Mouse (Mus musculus): ENCODE data around the gene Ly6g6c. TPM values are rescaled to one million over a fixed set of nuclear protein-coding genes. Genes with fewer than 3 reads are reported as not detected.

Ly6g6c gene
- polyA plus RNA-seq, 1 experiment from 2014 or later, result not detected

GRCm38 (mm10) chr17:35092403-35093198, 27.4 kb downstream of the Ly6g6c start:
- no peak for ATAC-seq
- 90% methylated on average over 14 of the region's 14 CpGs for WGBS
- H3K4me3 ChIP-seq (ENCODE audit: low read depth, low read length), result no peak overlapping the region
- no peak for DNase-seq (ENCODE audit: low spot score)
- H3K9ac ChIP-seq (ENCODE audit: low read length), result no peak overlapping the region
- H3K9me3 ChIP-seq (replicated peaks; ENCODE audit: control insufficient read depth, low read length), result no peaks in the 10 kb centered on the region
- H3K4me2 ChIP-seq (ENCODE audit: low read length), result no peak overlapping the region
- H3K4me1 ChIP-seq (ENCODE audit: control insufficient read depth, insufficient read depth, low read length), result peaks cover 6% of the 10 kb centered on the region
- no peaks in the 10 kb centered on the region for H3K27me3 ChIP-seq (replicated peaks; ENCODE audit: control insufficient read depth, insufficient read depth, low read length)
- peaks cover 51% of the 10 kb centered on the region for H3K36me3 ChIP-seq (ENCODE audit: control insufficient read depth, insufficient read depth, low read length)
- no peak overlapping the region for H3K27ac ChIP-seq (ENCODE audit: low read depth, low read length)

GRCm38 (mm10) chr17:35094475-35095365, 29.5 kb downstream of the Ly6g6c start:
- Histone ChIP-seq H3K4me3 (ENCODE audit: low read depth, low read length) (no peak overlapping the region), H3K27ac (ENCODE audit: low read depth, low read length) (no peak overlapping the region), H3K36me3 (ENCODE audit: control insufficient read depth, insufficient read depth, low read length) (peaks cover 70% of the 10 kb centered on the region), H3K4me1 (ENCODE audit: control insufficient read depth, insufficient read depth, low read length) (peaks cover 6% of the 10 kb centered on the region), H3K9ac (ENCODE audit: low read length) (no peak overlapping the region), H3K9me3 (replicated peaks; ENCODE audit: control insufficient read depth, low read length) (no peaks in the 10 kb centered on the region), H3K27me3 (replicated peaks; ENCODE audit: control insufficient read depth, insufficient read depth, low read length) (no peaks in the 10 kb centered on the region), H3K4me2 (ENCODE audit: low read length) (no peak overlapping the region)
- ATAC-seq (no peak), DNase-seq (ENCODE audit: low spot score) (no peak)
- 93% methylated on average over 15 of the region's 15 CpGs for WGBS

DNA sequence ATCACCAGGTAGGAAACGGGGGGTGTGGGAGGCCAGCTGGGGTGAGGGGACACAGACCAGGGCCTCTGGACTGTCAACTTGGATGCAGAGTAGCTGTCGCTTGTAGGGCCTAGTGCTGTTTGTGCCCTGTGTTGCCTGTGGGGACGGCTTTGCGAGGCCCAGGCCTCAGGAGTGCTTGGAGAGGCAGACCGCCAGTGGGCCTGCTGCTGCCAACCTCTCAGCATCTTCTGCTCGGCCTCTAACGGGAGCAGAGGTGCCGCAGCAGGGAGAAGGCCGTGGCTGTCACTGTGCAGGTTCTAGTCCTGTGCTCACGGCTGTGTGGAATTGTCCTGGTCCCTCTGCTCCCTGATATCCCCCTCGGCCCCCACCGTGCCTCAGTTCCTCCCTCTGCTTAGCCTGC, 31.4 kb downstream of the Ly6g6c start:
- Histone ChIP-seq H3K27ac (ENCODE audit: low read depth, low read length) (no peak overlapping the region), H3K36me3 (ENCODE audit: control insufficient read depth, insufficient read depth, low read length) (peaks cover 85% of the 10 kb centered on the region), H3K4me3 (ENCODE audit: low read depth, low read length) (no peak overlapping the region), H3K4me2 (ENCODE audit: low read length) (no peak overlapping the region), H3K9me3 (replicated peaks; ENCODE audit: control insufficient read depth, low read length) (no peaks in the 10 kb centered on the region), H3K4me1 (ENCODE audit: control insufficient read depth, insufficient read depth, low read length) (no peaks in the 10 kb centered on the region), H3K27me3 (replicated peaks; ENCODE audit: control insufficient read depth, insufficient read depth, low read length) (no peaks in the 10 kb centered on the region), H3K9ac (ENCODE audit: low read length) (no peak overlapping the region)
- 85% methylated on average over 12 of the region's 12 CpGs for WGBS
- ATAC-seq, result no peak
- no peak for DNase-seq (ENCODE audit: low spot score)

DNA sequence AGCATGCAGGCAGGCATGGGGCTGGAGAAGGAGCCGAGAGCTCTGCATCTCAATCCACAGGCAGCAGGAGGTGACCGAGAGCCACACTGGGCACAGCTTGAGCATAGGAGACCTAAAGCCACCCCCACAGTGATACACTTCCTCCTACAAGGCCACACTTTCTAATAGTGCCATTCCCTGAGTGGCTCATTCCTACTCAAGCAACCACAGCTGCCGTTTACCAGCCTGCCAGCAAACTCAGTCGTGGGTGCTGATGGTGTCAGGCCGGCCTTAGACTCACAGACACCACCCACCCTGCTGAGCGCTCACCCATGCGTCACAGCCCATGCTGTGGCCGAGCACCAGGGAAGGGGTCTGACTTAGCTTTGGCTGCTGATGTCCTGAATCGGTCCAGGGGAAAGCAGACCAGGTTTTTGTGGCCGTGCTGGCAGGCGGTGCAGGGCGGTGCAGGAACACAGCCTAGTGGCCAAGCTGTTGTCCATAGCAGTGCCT, 32.0 kb downstream of the Ly6g6c start:
- Histone ChIP-seq H3K4me3 (ENCODE audit: low read depth, low read length) (no peak overlapping the region), H3K4me1 (ENCODE audit: control insufficient read depth, insufficient read depth, low read length) (no peaks in the 10 kb centered on the region), H3K36me3 (ENCODE audit: control insufficient read depth, insufficient read depth, low read length) (peaks cover 88% of the 10 kb centered on the region), H3K9ac (ENCODE audit: low read length) (no peak overlapping the region), H3K9me3 (replicated peaks; ENCODE audit: control insufficient read depth, low read length) (no peaks in the 10 kb centered on the region), H3K27ac (ENCODE audit: low read depth, low read length) (no peak overlapping the region), H3K4me2 (ENCODE audit: low read length) (no peak overlapping the region), H3K27me3 (replicated peaks; ENCODE audit: control insufficient read depth, insufficient read depth, low read length) (no peaks in the 10 kb centered on the region)
- DNase-seq (ENCODE audit: low spot score) (no peak), ATAC-seq (no peak)
- WGBS, result 78% methylated on average over 12 of the region's 12 CpGs

DNA sequence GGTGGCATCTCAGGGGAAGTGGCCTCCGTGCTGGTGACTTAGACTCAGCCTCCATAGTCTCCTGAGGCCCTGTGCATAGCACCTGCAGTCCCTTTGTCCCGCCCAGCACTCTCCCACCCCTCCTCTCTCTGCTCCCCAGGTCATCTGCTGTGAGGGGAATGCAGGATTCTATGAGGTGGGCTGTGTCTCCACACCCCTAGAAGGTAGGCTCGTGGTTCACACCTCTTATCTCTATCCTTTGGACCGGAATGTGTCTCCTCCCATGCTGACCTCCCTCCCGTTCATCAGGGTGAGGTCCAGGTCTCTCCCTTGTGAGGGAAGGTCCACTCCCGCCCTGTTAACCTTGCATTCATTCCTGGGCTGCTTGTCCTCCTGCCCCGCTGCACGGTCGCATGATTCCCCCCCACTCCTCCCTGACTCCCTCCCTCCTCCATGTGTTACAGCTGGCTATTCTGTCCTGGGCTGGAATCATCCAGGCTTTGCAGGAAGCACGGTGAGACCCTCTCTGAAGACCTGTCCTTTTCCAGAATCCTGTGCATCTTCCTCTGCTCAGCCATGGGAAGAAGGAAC, 35.1 kb downstream of the Ly6g6c start:
- Histone ChIP-seq H3K36me3 (ENCODE audit: control insufficient read depth, insufficient read depth, low read length) (peaks cover 83% of the 10 kb centered on the region), H3K4me1 (ENCODE audit: control insufficient read depth, insufficient read depth, low read length) (no peaks in the 10 kb centered on the region), H3K4me3 (ENCODE audit: low read depth, low read length) (no peak overlapping the region), H3K9ac (ENCODE audit: low read length) (no peak overlapping the region), H3K27me3 (replicated peaks; ENCODE audit: control insufficient read depth, insufficient read depth, low read length) (no peaks in the 10 kb centered on the region), H3K27ac (ENCODE audit: low read depth, low read length) (no peak overlapping the region), H3K4me2 (ENCODE audit: low read length) (no peak overlapping the region), H3K9me3 (replicated peaks; ENCODE audit: control insufficient read depth, low read length) (no peaks in the 10 kb centered on the region)
- no peak for DNase-seq (ENCODE audit: low spot score)
- 75% methylated on average over 10 of the region's 10 CpGs for WGBS
- ATAC-seq, result no peak

DNA sequence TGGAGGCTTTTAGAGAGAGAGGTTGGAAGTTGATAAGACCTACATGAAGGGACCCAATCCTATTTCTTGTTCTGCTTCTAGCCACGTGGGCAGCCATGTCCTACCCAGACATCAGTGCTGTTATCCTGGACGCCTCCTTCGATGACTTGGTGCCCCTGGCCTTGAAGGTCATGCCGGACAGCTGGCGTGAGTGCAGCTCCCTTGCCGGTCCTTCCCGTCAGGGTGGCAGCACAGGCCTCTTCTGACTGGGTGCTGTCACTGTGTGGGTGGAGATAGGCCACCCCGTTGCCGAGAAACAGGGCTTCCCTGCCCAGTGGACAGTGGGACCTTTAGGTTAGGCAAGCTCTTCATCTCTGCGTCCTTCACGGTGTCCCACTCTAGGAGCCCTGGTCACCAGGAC, 36.0 kb downstream of the Ly6g6c start:
- Histone ChIP-seq H3K27ac (ENCODE audit: low read depth, low read length) (no peak overlapping the region), H3K4me2 (ENCODE audit: low read length) (no peak overlapping the region), H3K36me3 (ENCODE audit: control insufficient read depth, insufficient read depth, low read length) (peaks cover 80% of the 10 kb centered on the region), H3K27me3 (replicated peaks; ENCODE audit: control insufficient read depth, insufficient read depth, low read length) (no peaks in the 10 kb centered on the region), H3K4me1 (ENCODE audit: control insufficient read depth, insufficient read depth, low read length) (no peaks in the 10 kb centered on the region), H3K4me3 (ENCODE audit: low read depth, low read length) (no peak overlapping the region), H3K9ac (ENCODE audit: low read length) (no peak overlapping the region), H3K9me3 (replicated peaks; ENCODE audit: control insufficient read depth, low read length) (no peaks in the 10 kb centered on the region)
- ATAC-seq (no peak), DNase-seq (ENCODE audit: low spot score) (no peak)
- WGBS, result 93% methylated on average over 11 of the region's 11 CpGs

DNA sequence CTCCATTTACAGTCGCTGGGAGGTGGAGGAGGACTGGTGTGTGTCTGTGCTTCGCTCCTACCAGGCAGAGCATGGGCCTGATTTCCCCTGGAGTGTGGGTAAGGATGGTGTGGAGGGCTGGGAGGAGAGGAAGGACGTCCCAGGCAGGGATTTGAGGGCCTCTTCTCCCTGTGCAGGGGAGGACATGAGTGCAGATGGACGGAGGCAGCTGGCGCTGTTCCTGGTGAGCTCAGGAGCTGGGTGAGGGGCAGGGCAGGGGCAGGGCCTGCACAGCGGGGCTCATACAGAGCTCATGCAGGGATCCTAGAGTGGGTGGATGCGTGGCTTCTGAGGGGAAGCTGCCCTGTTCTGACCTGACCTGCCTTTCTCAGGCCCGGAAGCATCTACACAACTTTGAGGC, 37.1 kb downstream of the Ly6g6c start:
- H3K9me3 ChIP-seq (replicated peaks; ENCODE audit: control insufficient read depth, low read length), result no peaks in the 10 kb centered on the region
- no peak overlapping the region for H3K4me3 ChIP-seq (ENCODE audit: low read depth, low read length)
- WGBS, result 81% methylated on average over 8 of the region's 8 CpGs
- no peaks in the 10 kb centered on the region for H3K4me1 ChIP-seq (ENCODE audit: control insufficient read depth, insufficient read depth, low read length)
- H3K9ac ChIP-seq (ENCODE audit: low read length), result no peak overlapping the region
- peaks cover 69% of the 10 kb centered on the region for H3K36me3 ChIP-seq (ENCODE audit: control insufficient read depth, insufficient read depth, low read length)
- H3K4me2 ChIP-seq (ENCODE audit: low read length), result no peak overlapping the region
- no peak overlapping the region for H3K27ac ChIP-seq (ENCODE audit: low read depth, low read length)
- no peaks in the 10 kb centered on the region for H3K27me3 ChIP-seq (replicated peaks; ENCODE audit: control insufficient read depth, insufficient read depth, low read length)
- ATAC-seq, result no peak
- DNase-seq (ENCODE audit: low spot score), result no peak

DNA sequence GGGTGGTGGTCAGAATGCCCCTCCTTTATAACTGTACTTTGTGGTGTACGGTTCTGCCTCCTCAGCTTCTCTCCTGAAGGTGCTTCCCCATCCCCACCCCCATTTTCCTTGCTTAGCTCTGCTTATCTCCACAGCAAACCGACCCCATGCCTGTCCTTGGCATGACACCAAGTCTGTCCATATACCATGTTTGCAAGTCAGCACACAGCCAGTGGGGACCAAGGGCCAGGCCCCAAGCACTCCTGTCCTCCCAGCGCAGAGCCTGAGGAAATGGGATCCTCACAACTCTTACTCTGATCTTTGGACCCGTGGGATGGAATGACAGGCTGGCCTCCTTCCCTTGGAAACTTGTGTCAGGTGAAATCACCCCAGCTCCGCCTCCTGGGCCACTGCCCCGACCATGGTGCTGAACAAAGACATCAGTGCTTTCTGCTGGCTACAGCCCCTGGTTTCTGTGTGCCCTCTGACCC, 38.1 kb downstream of the Ly6g6c start:
- Histone ChIP-seq H3K4me1 (ENCODE audit: control insufficient read depth, insufficient read depth, low read length) (no peaks in the 10 kb centered on the region), H3K4me3 (ENCODE audit: low read depth, low read length) (no peak overlapping the region), H3K9ac (ENCODE audit: low read length) (no peak overlapping the region), H3K27me3 (replicated peaks; ENCODE audit: control insufficient read depth, insufficient read depth, low read length) (no peaks in the 10 kb centered on the region), H3K9me3 (replicated peaks; ENCODE audit: control insufficient read depth, low read length) (no peaks in the 10 kb centered on the region), H3K4me2 (ENCODE audit: low read length) (no peak overlapping the region), H3K36me3 (ENCODE audit: control insufficient read depth, insufficient read depth, low read length) (peaks cover 61% of the 10 kb centered on the region), H3K27ac (ENCODE audit: low read depth, low read length) (no peak overlapping the region)
- WGBS, result 73% methylated on average over 6 of the region's 6 CpGs
- no peak for DNase-seq (ENCODE audit: low spot score)
- ATAC-seq, result no peak

All from forebrain, embryonic 14.5 days (tissue).